Comparison of ENCODE assay signal across 9 mouse cellular contexts in the genomic region with DNA sequence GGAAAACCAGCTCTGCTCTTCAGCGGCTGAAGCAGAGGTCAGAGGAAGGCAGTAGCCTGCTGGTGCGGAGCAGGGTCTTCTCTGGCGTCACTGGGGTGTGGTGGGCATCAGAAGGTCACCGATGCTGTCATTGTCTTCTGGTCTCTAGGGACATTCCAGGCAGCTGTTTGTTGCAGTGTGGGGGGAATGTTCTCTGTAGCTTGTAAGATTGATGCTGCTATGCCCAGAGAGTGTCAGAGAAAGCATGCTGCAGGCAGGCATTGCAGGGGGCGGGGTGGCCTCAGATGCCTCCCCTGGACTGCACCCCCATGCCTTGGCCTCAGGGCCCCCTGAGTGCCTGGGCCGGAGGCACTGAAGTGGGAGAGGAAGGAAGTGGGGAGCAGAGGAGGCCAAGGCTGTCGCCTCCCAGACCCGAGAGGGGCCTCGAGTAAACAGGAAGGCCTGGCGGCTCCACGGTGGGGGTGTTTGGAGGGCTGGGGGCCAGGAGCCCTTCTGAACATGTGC. TPM values are rescaled to one million over a fixed set of nuclear protein-coding genes. Genes with fewer than 3 reads are reported as not detected.
DNase-seq lines count a peak whose midpoint lies in the region; ATAC-seq and TF ChIP-seq lines count a peak whose summit lies in the region.
"Had no signal": no experiment of that assay in that cellular context is flagged by ENCODE, and none has a peak within 500 bp of the region (broad histone marks: within the 10 kb centered on the region; RNA-seq: fewer than 3 reads in every experiment).

No protein-coding gene starts in this region.

- 16% methylated on average over 11 of the region's 11 CpGs for WGBS in heart, embryonic 11.5 days (ENCODE audit: insufficient replicate concordance)
- WGBS in kidney, embryonic 14.5 days: 12% methylated on average over 11 of the region's 11 CpGs
- WGBS in lung, postnatal 0 days: 13% methylated on average over 10 of the region's 11 CpGs
- WGBS in stomach, embryonic 16.5 days: 23% methylated on average over 11 of the region's 11 CpGs

- no peaks in the 10 kb centered on the region for H3K27me3 ChIP-seq in heart, embryonic 11.5 days (ENCODE audit: control insufficient read depth, insufficient read depth, low read length)
- H3K27me3 ChIP-seq in kidney, embryonic 14.5 days (ENCODE audit: control insufficient read depth, insufficient read depth, low read length): no peaks in the 10 kb centered on the region
- H3K27me3 ChIP-seq in lung, postnatal 0 days (replicated peaks; ENCODE audit: insufficient read depth, low read length): no peaks in the 10 kb centered on the region
- no peaks in the 10 kb centered on the region for H3K27me3 ChIP-seq in stomach, embryonic 16.5 days (ENCODE audit: control insufficient read depth, insufficient read depth, low read length)
- H3K27me3 ChIP-seq: neural tube, embryonic 12.5 days had no signal

- TF ChIP-seq EP300 in lung, postnatal 0 days (IDR thresholded peaks at IDR 0.05): peak; percentile 85; the same call in 1 of the 2 replicates

- H3K4me3 ChIP-seq in heart, embryonic 11.5 days (ENCODE audit: low read depth, low read length): no peak overlapping the region
- no peak overlapping the region for H3K4me3 ChIP-seq in kidney, embryonic 14.5 days (ENCODE audit: low read length)
- no peak overlapping the region for H3K4me3 ChIP-seq in lung, postnatal 0 days (ENCODE audit: low read depth, low read length)
- no peak overlapping the region for H3K4me3 ChIP-seq in stomach, embryonic 16.5 days (replicated peaks; ENCODE audit: low read length)
- H3K4me3 ChIP-seq: neural tube, embryonic 12.5 days had no signal

- H3K4me1 ChIP-seq in heart, embryonic 11.5 days (ENCODE audit: control insufficient read depth, insufficient read depth, low read length): peaks cover 25% of the 10 kb centered on the region
- peaks cover 16% of the 10 kb centered on the region for H3K4me1 ChIP-seq in kidney, embryonic 14.5 days (ENCODE audit: control insufficient read depth, insufficient read depth, low read length)
- H3K4me1 ChIP-seq in lung, postnatal 0 days (ENCODE audit: insufficient read depth, low read depth, low read length): peaks cover 7% of the 10 kb centered on the region; the same call in 1 of the 2 replicates
- H3K4me1 ChIP-seq in stomach, embryonic 16.5 days (ENCODE audit: control insufficient read depth, insufficient read depth, low read length): peaks cover 16% of the 10 kb centered on the region

- peak; percentile 68 for ATAC-seq in heart, embryonic 11.5 days (replicated peaks; ENCODE audit: insufficient number of reproducible peaks, low FRiP score, low TSS enrichment)
- ATAC-seq in kidney, embryonic 14.5 days (ENCODE audit: low FRiP score, low TSS enrichment): peak; percentile 71
- ATAC-seq in lung, postnatal 0 days: peak; percentile 90
- ATAC-seq in stomach, embryonic 16.5 days (ENCODE audit: insufficient read depth, low FRiP score): peak; percentile 57; the same call in 1 of the 2 replicates
- no peak for ATAC-seq in erythroblast, adult 5-6 weeks (replicated peaks; ENCODE audit: low FRiP score, poor library complexity, severe bottlenecking)

- peak; percentile 29 for DNase-seq in right cerebral cortex, postnatal 25 days
- DNase-seq in right cerebral cortex, postnatal 36 days (ENCODE audit: low spot score in 2 of 2): no peak
- DNase-seq in lung, postnatal 0 days (ENCODE audit: low spot score): peak; percentile 80
- no peak for DNase-seq in layer of hippocampus, adult 8-10 months (ENCODE audit: low spot score in 2 of 2)

- H3K27ac ChIP-seq in heart, embryonic 11.5 days (ENCODE audit: low read depth, low read length): peak overlapping the region; percentile 85
- peak overlapping the region; percentile 71 for H3K27ac ChIP-seq in kidney, embryonic 14.5 days (ENCODE audit: low read depth, low read length)
- peak overlapping the region; percentile 65 for H3K27ac ChIP-seq in lung, postnatal 0 days (ENCODE audit: low read length)
- H3K27ac ChIP-seq in stomach, embryonic 16.5 days (ENCODE audit: low read length): peak overlapping the region; percentile 32
- H3K27ac ChIP-seq: neural tube, embryonic 12.5 days had no signal

- H3K36me3 ChIP-seq in heart, embryonic 11.5 days (ENCODE audit: control insufficient read depth, insufficient read depth, low read length): 0 out of 2 replicates have a peak, but pooled peaks cover 4% of the 10 kb centered on the region
- H3K36me3 ChIP-seq in kidney, embryonic 14.5 days (ENCODE audit: control insufficient read depth, insufficient read depth, low read length): no peaks in the 10 kb centered on the region
- no peaks in the 10 kb centered on the region for H3K36me3 ChIP-seq in lung, postnatal 0 days (ENCODE audit: insufficient read depth, low read length)
- no peaks in the 10 kb centered on the region for H3K36me3 ChIP-seq in stomach, embryonic 16.5 days (ENCODE audit: control insufficient read depth, insufficient read depth, low read length)

- H3K9me3 ChIP-seq in heart, embryonic 11.5 days (replicated peaks; ENCODE audit: control insufficient read depth, low read length): no peaks in the 10 kb centered on the region
- H3K9me3 ChIP-seq in kidney, embryonic 14.5 days (ENCODE audit: control insufficient read depth, low read length): no peaks in the 10 kb centered on the region
- H3K9me3 ChIP-seq in lung, postnatal 0 days (ENCODE audit: low read length): no peaks in the 10 kb centered on the region
- H3K9me3 ChIP-seq in stomach, embryonic 16.5 days (replicated peaks; ENCODE audit: control insufficient read depth, low read length): no peaks in the 10 kb centered on the region
- H3K9me3 ChIP-seq: neural tube, embryonic 12.5 days had no signal

- H3K4me2 ChIP-seq in heart, embryonic 11.5 days: peak overlapping the region; percentile 19
- H3K4me2 ChIP-seq in kidney, embryonic 14.5 days (replicated peaks; ENCODE audit: low read depth, low read length): 0 out of 2 replicates have a peak overlapping the region, but pooled peaks have one; percentile 1
- H3K4me2 ChIP-seq in lung, postnatal 0 days (replicated peaks; ENCODE audit: low read depth, low read length): no peak overlapping the region
- H3K4me2 ChIP-seq in stomach, embryonic 16.5 days (ENCODE audit: low read depth, low read length): no peak overlapping the region
- H3K4me2 ChIP-seq: neural tube, embryonic 12.5 days had no signal

- TF ChIP-seq CTCF in lung, postnatal 0 days (IDR thresholded peaks at IDR 0.05): no peak; the same call in 1 of the 2 replicates

- peak overlapping the region; percentile 34 for H3K9ac ChIP-seq in heart, embryonic 11.5 days (ENCODE audit: low read depth, low read length)
- no peak overlapping the region for H3K9ac ChIP-seq in kidney, embryonic 14.5 days (ENCODE audit: low read depth, low read length)
- no peak overlapping the region for H3K9ac ChIP-seq in lung, postnatal 0 days (replicated peaks; ENCODE audit: low read depth)
- H3K9ac ChIP-seq in stomach, embryonic 16.5 days (ENCODE audit: low read length): peak overlapping the region; percentile 42; the same call in 1 of the 2 replicates
- H3K9ac ChIP-seq: neural tube, embryonic 12.5 days had no signal

RNA-seq across cellular contexts. Expression of a gene that starts 8.6 kb away (rescaled TPM):
- polyA plus RNA-seq in heart, embryonic 11.5 days (2014; fragmentation: Nextera tagmentation; extraction: Ambion mirVana): 113 and 127 TPM in 2 replicates
- polyA plus RNA-seq in kidney, embryonic 14.5 days (2014; fragmentation: Nextera tagmentation; extraction: Ambion mirVana): 34.1 and 55.9 TPM in 2 replicates
- polyA plus RNA-seq in lung, postnatal 0 days (2015; fragmentation: Nextera tagmentation; extraction: Ambion mirVana): 118 and 130 TPM in 2 replicates
- 63.6 and 64.5 TPM in 2 replicates for polyA plus RNA-seq in stomach, embryonic 16.5 days (2015; fragmentation: Nextera tagmentation; extraction: Ambion mirVana)
- total RNA-seq in layer of hippocampus, adult 8-10 months (2022): 10 to 100 TPM; 18.2 to 24.8 (median 18.7) TPM
- total RNA-seq in erythroblast, adult 5-6 weeks (2015; ENCODE audit: low replicate concordance): 4.0 and 6.7 TPM in 2 replicates
- 1.5 and 3.2 TPM in 2 replicates for total RNA-seq in erythroblast, adult 5-6 weeks (2017; ENCODE audit: low replicate concordance)

RNA-seq across cellular contexts. Expression of a gene that starts 16.3 kb away (rescaled TPM):
- 212 and 221 TPM in 2 replicates for polyA plus RNA-seq in heart, embryonic 11.5 days (2014; fragmentation: Nextera tagmentation; extraction: Ambion mirVana)
- polyA plus RNA-seq in kidney, embryonic 14.5 days (2014; fragmentation: Nextera tagmentation; extraction: Ambion mirVana): 22.1 and 25.5 TPM in 2 replicates
- polyA plus RNA-seq in lung, postnatal 0 days (2015; fragmentation: Nextera tagmentation; extraction: Ambion mirVana): 31.7 and 36.3 TPM in 2 replicates
- 27.4 and 60.2 TPM in 2 replicates for polyA plus RNA-seq in stomach, embryonic 16.5 days (2015; fragmentation: Nextera tagmentation; extraction: Ambion mirVana)
- 100 to 1,000 TPM; 116 to 131 (median 119) TPM for total RNA-seq in layer of hippocampus, adult 8-10 months (2022)
- not detected in 2 replicates for total RNA-seq in erythroblast, adult 5-6 weeks (2015; ENCODE audit: low replicate concordance)
- total RNA-seq in erythroblast, adult 5-6 weeks (2017; ENCODE audit: low replicate concordance): not detected in 2 replicates

RNA-seq across cellular contexts. Expression of a gene that starts 38.3 kb away (rescaled TPM):
- 8.3 and 9.3 TPM in 2 replicates for polyA plus RNA-seq in heart, embryonic 11.5 days (2014; fragmentation: Nextera tagmentation; extraction: Ambion mirVana)
- 7.0 and 8.7 TPM in 2 replicates for polyA plus RNA-seq in kidney, embryonic 14.5 days (2014; fragmentation: Nextera tagmentation; extraction: Ambion mirVana)
- 13.4 and 14.4 TPM in 2 replicates for polyA plus RNA-seq in lung, postnatal 0 days (2015; fragmentation: Nextera tagmentation; extraction: Ambion mirVana)
- polyA plus RNA-seq in stomach, embryonic 16.5 days (2015; fragmentation: Nextera tagmentation; extraction: Ambion mirVana): 17.1 and 18.5 TPM in 2 replicates
- 100 to 1,000 TPM; 110 to 144 (median 116) TPM for total RNA-seq in layer of hippocampus, adult 8-10 months (2022)
- total RNA-seq in erythroblast, adult 5-6 weeks (2015; ENCODE audit: low replicate concordance): 0.77 and 3.3 TPM in 2 replicates
- 2.1 and 2.5 TPM in 2 replicates for total RNA-seq in erythroblast, adult 5-6 weeks (2017; ENCODE audit: low replicate concordance)

RNA-seq across cellular contexts. Expression of a gene that starts 50.9 kb away (rescaled TPM):
- 32.9 and 40.9 TPM in 2 replicates for polyA plus RNA-seq in heart, embryonic 11.5 days (2014; fragmentation: Nextera tagmentation; extraction: Ambion mirVana)
- 15.6 and 20.0 TPM in 2 replicates for polyA plus RNA-seq in kidney, embryonic 14.5 days (2014; fragmentation: Nextera tagmentation; extraction: Ambion mirVana)
- polyA plus RNA-seq in lung, postnatal 0 days (2015; fragmentation: Nextera tagmentation; extraction: Ambion mirVana): 32.0 and 38.9 TPM in 2 replicates
- polyA plus RNA-seq in stomach, embryonic 16.5 days (2015; fragmentation: Nextera tagmentation; extraction: Ambion mirVana): 19.8 and 22.9 TPM in 2 replicates
- total RNA-seq in layer of hippocampus, adult 8-10 months (2022): 10 to 100 TPM; 36.1 to 48.6 (median 40.3) TPM
- 8.8 and 9.4 TPM in 2 replicates for total RNA-seq in erythroblast, adult 5-6 weeks (2015; ENCODE audit: low replicate concordance)
- 3.8 and 4.9 TPM in 2 replicates for total RNA-seq in erythroblast, adult 5-6 weeks (2017; ENCODE audit: low replicate concordance)

Comparison
In these comparisons a context has a peak if more than half of its experiments do, and no peak if none do; other contexts are left out.
1. DNase-seq: peak in right cerebral cortex, postnatal 25 days (single experiment) and lung, postnatal 0 days (single experiment); none in right cerebral cortex, postnatal 36 days (0 of 2) and layer of hippocampus, adult 8-10 months (0 of 2).
2. H3K27ac ChIP-seq: peak in every context shown above with its lines; median percentile 85 in heart, embryonic 11.5 days; 71 in kidney, embryonic 14.5 days; 65 in lung, postnatal 0 days; 32 in stomach, embryonic 16.5 days.
3. H3K4me2 ChIP-seq: peak in heart, embryonic 11.5 days (single experiment) and kidney, embryonic 14.5 days (single experiment); none in lung, postnatal 0 days (single experiment) and stomach, embryonic 16.5 days (single experiment).
4. H3K9ac ChIP-seq: peak in heart, embryonic 11.5 days (single experiment) and stomach, embryonic 16.5 days (single experiment); none in kidney, embryonic 14.5 days (single experiment) and lung, postnatal 0 days (single experiment).